Mouse (Mus musculus) limb, embryonic 15.5 days (tissue): ENCODE measurements around the gene Tmem238l. TPM values are rescaled to one million over a fixed set of nuclear protein-coding genes. Genes with fewer than 3 reads are reported as not detected.

ENCODE experiments used
- ATAC-seq: fragments of 200-750 bp; cut with Nextera tagmentation; 2 replicates; pipeline ENCODE4 v1.8.0; 2017; ENCODE audit warnings: low read depth, moderate TSS enrichment; ENCODE audit not compliant: insufficient number of reproducible peaks, low FRiP score, low TSS enrichment
- H3K27ac ChIP-seq: fragments of 300-500 bp; sonication (generic); 2 replicates; pipeline ENCODE4 v1.5.1; 2015; ENCODE audit warnings: moderate library complexity, mild to moderate bottlenecking, inconsistent platforms
- H3K27me3 ChIP-seq: fragments of 300-500 bp; sonication (generic); 2 replicates; pipeline ENCODE4 v1.6.1; 2015; ENCODE audit warnings: inconsistent platforms
- H3K36me3 ChIP-seq: fragments of 300-500 bp; sonication (generic); 2 replicates; pipeline ENCODE4 v1.6.1; 2015; ENCODE audit warnings: inconsistent platforms
- H3K4me1 ChIP-seq: fragments of 300-500 bp; sonication (generic); 2 replicates; pipeline ENCODE4 v1.6.1; 2015; ENCODE audit warnings: inconsistent platforms
- H3K4me2 ChIP-seq: fragments of 300-500 bp; sonication (generic); 2 replicates; pipeline ENCODE4 v1.6.1; 2015; ENCODE audit warnings: mild to moderate bottlenecking, inconsistent platforms
- H3K4me3 ChIP-seq: fragments of 300-500 bp; sonication (generic); 2 replicates; pipeline ENCODE4 v1.5.1; 2015; ENCODE audit warnings: mild to moderate bottlenecking, inconsistent platforms
- H3K9ac ChIP-seq: fragments of 300-500 bp; sonication (generic); 2 replicates; pipeline ENCODE4 v1.6.1; 2015; ENCODE audit warnings: inconsistent platforms
- H3K9me3 ChIP-seq: fragments of 300-500 bp; sonication (generic); 2 replicates; pipeline ENCODE4 v1.6.1; 2016; ENCODE audit warnings: inconsistent platforms
- WGBS: fragments of 180-500 bp; shearing (Covaris S2); methylation state at CpG from one replicate; pipeline ENCODE4 v1.1.7; 2015; 5-methylcytosine and 5-hydroxymethylcytosine counted together
- polyA plus RNA-seq: library from polyadenylated mRNA; unstranded; fragments of >200 nt; fragmentation: Nextera tagmentation; extraction: Ambion mirVana; gene quantifications from 2 replicates; pipeline ENCODE4 v1.2.1, GENCODE M21; 2015

The Tmem238l gene
- polyA plus RNA-seq, 1 experiment from 2014 or later: 0.29 TPM

DNA sequence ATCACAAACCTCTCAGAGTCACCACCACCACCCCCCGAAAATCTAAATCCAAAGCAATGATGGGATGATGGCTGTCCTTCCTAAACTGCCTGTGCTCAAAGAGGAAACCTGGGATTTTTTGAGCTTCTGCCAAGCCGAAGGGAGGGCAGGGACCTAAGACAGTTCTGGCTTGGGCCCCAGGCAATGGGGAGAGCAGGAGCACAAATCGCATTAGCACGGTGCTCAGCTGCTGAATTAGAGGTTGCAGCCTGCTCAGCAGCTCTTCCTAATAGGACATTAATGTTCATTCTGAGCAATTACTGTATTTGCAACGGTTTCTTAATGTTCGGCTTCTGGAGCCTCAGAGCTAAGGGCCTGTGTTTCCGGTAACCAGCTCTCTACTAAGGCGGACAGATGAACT is 51.5 kb downstream of the Tmem238l start:
- no peak for ATAC-seq
- Histone ChIP-seq H3K27ac (no peak overlapping the region), H3K36me3 (no peaks in the 10 kb centered on the region), H3K4me2 (no peak overlapping the region), H3K27me3 (no peaks in the 10 kb centered on the region), H3K9me3 (no peaks in the 10 kb centered on the region), H3K4me3 (no peak overlapping the region), H3K4me1 (no peaks in the 10 kb centered on the region), H3K9ac (no peak overlapping the region)
- 67% methylated on average over 8 of the region's 8 CpGs for WGBS

DNA sequence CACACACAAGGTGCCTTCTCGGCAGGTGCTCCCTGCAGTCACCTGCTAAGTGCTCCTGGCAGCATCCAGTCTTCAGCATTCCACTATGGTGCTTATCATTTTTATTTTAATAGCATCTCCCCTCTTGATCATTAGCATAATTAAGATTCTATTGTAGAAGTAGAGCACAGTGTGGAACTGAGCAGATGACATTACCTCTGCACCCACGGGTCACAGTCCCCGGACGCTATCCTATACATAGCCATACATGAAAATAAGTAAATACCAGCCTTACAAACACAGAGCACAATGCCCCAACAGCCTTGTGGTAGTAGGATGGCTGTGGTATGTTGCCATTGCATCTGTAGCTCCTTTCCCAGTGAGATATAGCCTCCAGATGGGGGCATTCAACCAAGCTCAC is 52.1 kb downstream of the Tmem238l start:
- Histone ChIP-seq H3K4me2 (no peak overlapping the region), H3K9me3 (no peaks in the 10 kb centered on the region), H3K4me1 (no peaks in the 10 kb centered on the region), H3K27me3 (no peaks in the 10 kb centered on the region), H3K36me3 (no peaks in the 10 kb centered on the region), H3K9ac (no peak overlapping the region), H3K4me3 (no peak overlapping the region), H3K27ac (no peak overlapping the region)
- ATAC-seq: no peak
- WGBS: 92% methylated on average over 4 of the region's 4 CpGs

DNA sequence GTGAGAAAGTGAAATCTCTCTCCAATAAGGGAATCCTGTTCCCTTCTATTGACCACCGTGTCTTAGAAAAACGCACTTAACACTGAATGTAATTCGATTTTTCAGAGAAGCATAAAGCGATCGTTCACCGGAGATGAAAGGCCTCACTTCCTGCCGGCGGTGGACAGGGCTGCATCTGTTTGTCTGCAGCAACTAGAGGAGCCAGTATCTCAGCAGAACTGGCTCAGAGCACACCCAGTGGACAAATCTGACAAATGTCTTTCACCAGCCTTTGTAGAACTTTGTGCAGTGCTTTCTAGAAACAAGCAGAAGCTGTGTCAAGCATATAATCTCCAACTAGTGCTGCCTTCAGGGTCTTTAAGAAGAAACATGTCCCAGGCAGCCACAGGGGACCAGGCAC is 54.0 kb downstream of the Tmem238l start:
- H3K36me3 ChIP-seq: no peaks in the 10 kb centered on the region
- no peak overlapping the region for H3K9ac ChIP-seq
- no peak overlapping the region for H3K27ac ChIP-seq
- H3K4me1 ChIP-seq: no peaks in the 10 kb centered on the region
- no peaks in the 10 kb centered on the region for H3K9me3 ChIP-seq
- no peak for ATAC-seq
- no peak overlapping the region for H3K4me2 ChIP-seq
- H3K27me3 ChIP-seq: no peaks in the 10 kb centered on the region
- no peak overlapping the region for H3K4me3 ChIP-seq
- 6% methylated on average over 8 of the region's 8 CpGs for WGBS

DNA sequence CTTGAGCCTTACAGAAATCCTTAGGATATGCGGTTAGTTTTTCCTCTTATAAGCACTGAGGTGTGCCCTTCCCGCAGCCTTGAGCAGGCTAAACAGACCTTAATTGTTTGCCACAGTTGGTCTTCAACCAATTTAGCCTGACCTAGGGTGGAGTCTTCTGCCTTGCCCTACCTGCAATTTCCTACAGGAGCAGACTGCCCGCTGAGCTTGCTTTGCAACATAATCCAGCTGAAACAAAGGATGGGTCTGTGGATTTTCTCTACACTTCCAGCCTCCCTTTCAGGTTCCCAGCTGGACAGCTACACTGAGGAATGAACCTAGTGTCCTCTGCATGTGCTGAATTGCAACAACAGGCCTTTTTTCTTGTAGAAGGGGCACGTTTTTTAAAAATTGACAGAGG is 55.2 kb downstream of the Tmem238l start:
- Histone ChIP-seq H3K4me1 (no peaks in the 10 kb centered on the region), H3K4me2 (no peak overlapping the region), H3K27ac (no peak overlapping the region), H3K27me3 (no peaks in the 10 kb centered on the region), H3K36me3 (no peaks in the 10 kb centered on the region), H3K9me3 (no peaks in the 10 kb centered on the region), H3K9ac (no peak overlapping the region), H3K4me3 (no peak overlapping the region)
- WGBS: 50% methylated on average over 4 of the region's 4 CpGs
- ATAC-seq: no peak

Other genes starting within 250 kb of the Tmem238l start
- gene Pirt, start 44.7 kb upstream of the Tmem238l start, polyA plus RNA-seq: 0.15 TPM in 2 replicates
- 1.1 and 2.3 TPM in 2 replicates for gene Tmem220, start 68.5 kb downstream of the Tmem238l start, polyA plus RNA-seq
- 30.3 and 33.8 TPM in 2 replicates for gene Adprm, start 96.0 kb downstream of the Tmem238l start, polyA plus RNA-seq
- 16.4 and 16.8 TPM in 2 replicates for gene Sco1, start 96.0 kb downstream of the Tmem238l start, polyA plus RNA-seq
- gene Myh3, start 121.7 kb downstream of the Tmem238l start, polyA plus RNA-seq: 127 and 317 TPM in 2 replicates
- 0.27 and 0.52 TPM in 2 replicates for gene Myh2, start 214.4 kb downstream of the Tmem238l start, polyA plus RNA-seq
- 1.0 and 1.2 TPM in 2 replicates for gene Myh1, start 243.4 kb downstream of the Tmem238l start, polyA plus RNA-seq